Mouse (Mus musculus): ENCODE data around the gene Rsrp1.

DNA sequence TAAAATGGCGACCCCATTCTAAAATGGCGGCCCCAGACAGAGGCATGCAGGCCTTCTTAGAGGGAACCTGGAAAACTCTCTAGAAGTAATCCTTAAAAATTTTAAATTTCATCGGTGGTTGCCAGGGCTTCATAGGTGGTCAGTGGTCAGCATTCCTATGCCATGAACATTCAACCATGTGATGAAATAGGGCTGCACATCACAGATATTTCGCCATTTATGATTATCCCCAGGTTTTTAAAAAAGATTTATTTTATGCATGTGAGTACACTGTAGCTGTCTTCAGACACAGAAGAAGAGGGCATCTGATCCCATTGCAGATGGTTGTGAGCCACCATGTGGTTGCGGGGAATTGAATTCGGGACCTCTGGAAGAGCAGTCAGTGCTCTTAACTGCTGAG lies 2.8 kb upstream of the Rsrp1 start:
- TF ChIP-seq POLR2A (IDR thresholded peaks at IDR 0.05; ENCODE audit: insufficient read depth, low read depth, low read length) (no peak), CTCF (IDR thresholded peaks at IDR 0.05) (no peak), EP300 (IDR thresholded peaks at IDR 0.05; ENCODE audit: insufficient read depth, low read depth, low read length) (no peak)

All from heart, adult 2 months (tissue).